In the genomic region with DNA sequence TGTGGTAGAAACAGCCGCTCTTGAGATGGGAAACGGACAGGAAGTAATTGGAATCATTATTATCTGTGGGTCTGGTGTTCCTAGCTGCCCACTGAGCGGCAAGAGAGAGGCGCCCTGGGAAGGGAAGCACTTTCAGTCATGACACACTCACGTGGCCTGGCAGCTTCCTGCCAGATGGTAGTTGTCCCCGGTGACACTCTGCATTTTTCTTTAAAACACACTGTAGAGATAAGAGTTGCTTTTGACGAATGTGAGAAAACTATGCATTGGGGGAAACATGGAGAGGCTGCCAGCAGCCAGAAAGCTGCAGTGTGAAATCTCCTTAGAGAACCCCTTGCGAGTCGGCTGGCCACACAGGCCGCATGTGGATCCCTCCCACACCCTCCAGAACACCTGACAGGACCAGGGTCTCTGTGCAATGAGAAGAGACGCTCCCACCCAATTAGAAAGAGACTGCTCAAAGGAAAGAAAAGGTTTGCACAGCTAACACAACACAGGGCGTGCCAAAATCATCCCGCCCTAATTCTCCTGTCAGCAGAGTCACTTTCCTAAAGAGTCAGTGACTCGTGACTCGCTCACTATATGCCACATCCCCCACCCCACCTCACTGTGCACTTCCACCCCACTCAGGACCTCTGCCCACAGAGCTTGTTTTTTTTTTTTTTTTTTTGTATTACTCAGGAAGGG, we compare ENCODE assay signal across 8 mouse cellular contexts.
DNase-seq lines count a peak whose midpoint lies in the region; ATAC-seq and TF ChIP-seq lines count a peak whose summit lies in the region.

No protein-coding gene starts in this region.

- peak overlapping the region; percentile 85 for H3K27ac ChIP-seq in lung, embryonic 14.5 days (ENCODE audit: low read depth)
- H3K27ac ChIP-seq in neural tube, embryonic 15.5 days (replicated peaks): no peak overlapping the region

- H3K27me3 ChIP-seq in lung, embryonic 14.5 days (ENCODE audit: insufficient read depth, low read length): no peaks in the 10 kb centered on the region
- H3K27me3 ChIP-seq in neural tube, embryonic 15.5 days (replicated peaks): no peaks in the 10 kb centered on the region

- H3K4me1 ChIP-seq in lung, embryonic 14.5 days (ENCODE audit: insufficient read depth): peaks cover 43% of the 10 kb centered on the region
- H3K4me1 ChIP-seq in lung, adult 2 months (ENCODE audit: control insufficient read depth, insufficient read depth, low read length): peaks cover 9% of the 10 kb centered on the region; the same call in 1 of the 2 replicates
- H3K4me1 ChIP-seq in neural tube, embryonic 15.5 days: peaks cover 26% of the 10 kb centered on the region

- ATAC-seq in lung, embryonic 14.5 days (ENCODE audit: insufficient read depth): peak; percentile 90
- 0 out of 2 replicates have a peak, but pooled peaks have one; percentile 23 for ATAC-seq in erythroblast, adult 5-6 weeks (replicated peaks; ENCODE audit: low FRiP score, poor library complexity, severe bottlenecking)
- no peak for ATAC-seq in neural tube, embryonic 15.5 days (ENCODE audit: low FRiP score)

- H3K9me3 ChIP-seq in lung, embryonic 14.5 days (ENCODE audit: low read depth, low read length): no peaks in the 10 kb centered on the region
- no peaks in the 10 kb centered on the region for H3K9me3 ChIP-seq in neural tube, embryonic 15.5 days (replicated peaks)

- 15% methylated on average over 15 of the region's 15 CpGs for WGBS in lung, embryonic 14.5 days
- WGBS in lung, adult 2 months: 26% methylated on average over 15 of the region's 15 CpGs
- WGBS in neural tube, embryonic 15.5 days: 57% methylated on average over 15 of the region's 15 CpGs

- H3K36me3 ChIP-seq in lung, embryonic 14.5 days (ENCODE audit: insufficient read depth): no peaks in the 10 kb centered on the region
- no peaks in the 10 kb centered on the region for H3K36me3 ChIP-seq in neural tube, embryonic 15.5 days

- H3K9ac ChIP-seq in lung, embryonic 14.5 days: no peak overlapping the region
- H3K9ac ChIP-seq in neural tube, embryonic 15.5 days (replicated peaks): no peak overlapping the region

- DNase-seq in lung, embryonic 14.5 days: peak; percentile 96
- no peak for DNase-seq in lung, adult 2 months
- DNase-seq in induced T-regulatory cell, adult 2 months (ENCODE audit: low read depth): peak; percentile 81
- peak; percentile 54 for DNase-seq in lung, postnatal 25 days (ENCODE audit: low spot score)
- peak; percentile 82 for DNase-seq in thymus, postnatal 14 days
- DNase-seq in layer of hippocampus, adult 9-10 months (ENCODE audit: low spot score): no peak

- TF ChIP-seq CTCF in lung, embryonic 14.5 days (IDR thresholded peaks at IDR 0.05; ENCODE audit: low read depth): peak; percentile 50
- no peak for TF ChIP-seq CTCF in lung, adult 2 months (IDR thresholded peaks at IDR 0.05; ENCODE audit: insufficient read depth, low read length)

- no peak for TF ChIP-seq POLR2A in lung, adult 2 months (IDR thresholded peaks at IDR 0.05; ENCODE audit: borderline replicate concordance, extremely low read depth, low read depth, low read length)

- H3K4me3 ChIP-seq in lung, embryonic 14.5 days (ENCODE audit: low read depth, low read length): no peak overlapping the region
- H3K4me3 ChIP-seq in lung, adult 2 months (replicated peaks; ENCODE audit: extremely low read depth, low read depth, low read length): no peak overlapping the region
- no peak overlapping the region for H3K4me3 ChIP-seq in neural tube, embryonic 15.5 days (replicated peaks)

- peak overlapping the region; percentile 31; the same call in 1 of the 2 replicates for H3K4me2 ChIP-seq in lung, embryonic 14.5 days
- no peak overlapping the region for H3K4me2 ChIP-seq in neural tube, embryonic 15.5 days

Comparison
In these comparisons a context has a peak if more than half of its experiments do, and no peak if none do; other contexts are left out.
1. DNase-seq: peak in lung, embryonic 14.5 days (single experiment), induced T-regulatory cell, adult 2 months (single experiment), lung, postnatal 25 days (single experiment) and thymus, postnatal 14 days (single experiment); none in lung, adult 2 months (single experiment) and layer of hippocampus, adult 9-10 months (single experiment).